Mouse (Mus musculus) limb, embryonic 10.5 days (tissue): ENCODE results near the gene Lpar3. TPM values are rescaled to one million over a fixed set of nuclear protein-coding genes. Genes with fewer than 3 reads are reported as not detected.

ENCODE experiments used
- DNase-seq: peaks from one replicate; pipeline ENCODE4 v3.0.0-alpha.2; 2017; ENCODE audit warnings: low spot score
- H3K27ac ChIP-seq: fragments of 300-500 bp; sonication (generic); 2 replicates; pipeline ENCODE4 v1.5.1; 2016; ENCODE audit warnings: mild to moderate bottlenecking
- H3K27me3 ChIP-seq: fragments of 300-500 bp; sonication (generic); 2 replicates; pipeline ENCODE4 v1.6.1; 2016; ENCODE audit warnings: low read depth, mild to moderate bottlenecking; ENCODE audit not compliant: poor library complexity, severe bottlenecking
- H3K36me3 ChIP-seq: fragments of 300-500 bp; sonication (generic); 2 replicates; pipeline ENCODE4 v1.6.1; 2016; ENCODE audit warnings: mild to moderate bottlenecking, moderate library complexity
- H3K4me1 ChIP-seq: fragments of 300-500 bp; sonication (generic); 2 replicates; pipeline ENCODE4 v1.6.1; 2016
- H3K4me3 ChIP-seq: fragments of 300-500 bp; sonication (generic); 2 replicates; pipeline ENCODE4 v1.5.1; 2016; ENCODE audit warnings: mild to moderate bottlenecking, moderate library complexity
- H3K9me3 ChIP-seq: fragments of 300-500 bp; sonication (generic); replicated peaks from 2 replicates; pipeline ENCODE4 v1.6.1; 2016; ENCODE audit warnings: mild to moderate bottlenecking
- WGBS: fragments of 180-500 bp; shearing (Covaris S2); methylation state at CpG from one replicate; pipeline ENCODE4 v1.1.7; 2016; 5-methylcytosine and 5-hydroxymethylcytosine counted together
- polyA plus RNA-seq: library from polyadenylated mRNA; unstranded; fragments of >200 nt; fragmentation: Nextera tagmentation; extraction: Ambion mirVana; gene quantifications from 2 replicates; pipeline ENCODE4 v1.2.1, GENCODE M21; 2016

Lpar3 gene
- polyA plus RNA-seq, 1 experiment from 2014 or later = 0.48 TPM

DNA sequence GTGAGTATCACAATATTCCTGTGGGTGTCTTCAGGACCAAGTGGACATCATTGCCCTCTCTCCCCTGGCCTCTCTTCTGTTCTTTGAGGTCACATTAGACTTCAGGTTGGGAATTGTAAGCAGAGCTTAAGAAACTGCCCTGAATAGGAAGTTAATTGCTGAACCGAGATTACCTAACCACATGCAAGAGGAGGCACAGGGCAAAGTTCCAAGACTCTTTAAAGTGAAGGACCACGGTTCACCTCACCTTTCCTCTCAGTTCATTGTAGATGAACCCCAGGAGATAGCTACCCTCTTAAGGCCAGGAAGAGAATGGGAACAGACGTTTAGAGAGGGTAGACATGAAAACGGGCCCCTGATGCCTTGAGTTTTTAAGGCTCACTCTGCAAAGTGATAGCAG lies 3.5 kb downstream of the Lpar3 start:
- H3K27me3 ChIP-seq = peaks cover 45% of the 10 kb centered on the region
- WGBS = 86% methylated on average over 4 of the region's 4 CpGs
- no peaks in the 10 kb centered on the region for H3K36me3 ChIP-seq
- peaks cover 11% of the 10 kb centered on the region for H3K4me1 ChIP-seq
- no peak for DNase-seq
- no peak overlapping the region for H3K4me3 ChIP-seq
- H3K9me3 ChIP-seq = no peaks in the 10 kb centered on the region
- no peak overlapping the region for H3K27ac ChIP-seq

GRCm38 (mm10) chr3:146225061-146225761 lies 4.4 kb downstream of the Lpar3 start:
- Histone ChIP-seq H3K4me1 (peaks cover 11% of the 10 kb centered on the region), H3K4me3 (no peak overlapping the region), H3K27ac (no peak overlapping the region), H3K36me3 (no peaks in the 10 kb centered on the region), H3K27me3 (peaks cover 36% of the 10 kb centered on the region), H3K9me3 (no peaks in the 10 kb centered on the region)
- WGBS = 82% methylated on average over 7 of the region's 7 CpGs
- no peak for DNase-seq

DNA sequence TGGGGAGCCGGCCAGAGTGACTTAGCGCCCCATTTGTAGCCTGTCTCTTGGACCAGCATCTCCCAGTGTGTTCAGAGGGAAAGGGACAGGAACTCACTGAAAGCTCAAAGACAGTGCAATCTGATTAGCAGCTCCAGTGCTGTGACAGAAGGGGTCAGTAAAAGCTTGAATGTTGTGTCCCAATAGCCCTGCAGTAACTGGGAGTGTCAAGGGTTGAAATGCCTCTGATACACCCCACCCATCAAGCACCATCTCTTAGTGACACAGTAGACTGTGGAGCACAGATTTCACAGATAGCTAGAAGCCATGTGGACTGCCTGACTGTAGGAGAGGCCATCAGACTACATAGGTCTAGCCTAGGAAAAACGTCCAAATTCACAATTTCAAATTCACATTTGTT lies 6.7 kb downstream of the Lpar3 start:
- no peak for DNase-seq
- Histone ChIP-seq H3K9me3 (no peaks in the 10 kb centered on the region), H3K4me1 (no peaks in the 10 kb centered on the region), H3K27ac (no peak overlapping the region), H3K36me3 (no peaks in the 10 kb centered on the region), H3K27me3 (peaks cover 14% of the 10 kb centered on the region), H3K4me3 (no peak overlapping the region)
- WGBS = 61% methylated on average over 3 of the region's 3 CpGs

DNA sequence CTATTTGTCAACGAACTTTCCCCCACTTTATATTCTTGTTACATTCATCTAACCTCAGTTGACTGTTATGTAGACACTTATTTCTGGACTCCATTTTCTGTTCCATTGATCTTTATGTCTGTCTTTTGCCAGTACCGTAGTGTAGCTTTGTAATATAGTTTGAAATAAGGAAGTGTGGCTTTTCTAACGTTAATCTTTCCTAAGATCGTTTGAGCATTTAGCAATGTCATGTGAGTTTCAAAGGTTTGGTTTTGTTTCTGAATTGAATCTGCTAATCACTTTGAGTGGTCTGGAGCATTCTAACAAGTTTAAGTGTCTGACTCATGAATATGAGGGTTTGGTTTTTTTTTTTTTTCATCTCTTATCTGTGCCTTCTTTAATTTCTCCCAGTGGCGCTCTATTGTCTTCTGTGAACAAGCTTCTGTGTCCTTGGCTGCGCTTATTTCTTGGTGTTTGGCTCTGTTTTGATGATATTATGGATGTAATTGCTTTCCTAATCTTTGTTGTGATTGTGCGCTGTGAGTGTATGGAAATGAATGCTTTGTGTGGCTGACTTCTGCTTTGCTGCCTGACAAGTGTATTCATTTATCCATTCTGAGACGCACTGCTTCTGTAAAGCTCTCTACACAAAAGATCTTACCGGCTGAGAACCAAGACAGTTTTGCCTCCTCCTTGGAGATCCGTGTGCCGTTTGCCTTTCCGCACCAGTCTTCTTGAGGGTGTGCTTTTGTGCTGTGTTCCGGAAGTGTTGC lies 8.0 kb downstream of the Lpar3 start:
- no peaks in the 10 kb centered on the region for H3K9me3 ChIP-seq
- 92% methylated on average over 13 of the region's 13 CpGs for WGBS
- H3K4me1 ChIP-seq = no peaks in the 10 kb centered on the region
- H3K4me3 ChIP-seq = no peak overlapping the region
- no peaks in the 10 kb centered on the region for H3K36me3 ChIP-seq
- H3K27ac ChIP-seq = no peak overlapping the region
- no peak for DNase-seq
- 0 out of 2 replicates have a peak, but pooled peaks cover under 1% of the 10 kb centered on the region for H3K27me3 ChIP-seq

- Histone ChIP-seq H3K36me3 (no peaks in the 10 kb centered on the region), H3K4me1 (peaks cover 9% of the 10 kb centered on the region; the same call in 1 of the 2 replicates), H3K27me3 (no peaks in the 10 kb centered on the region), H3K9me3 (no peaks in the 10 kb centered on the region), H3K27ac (no peak overlapping the region), H3K4me3 (no peak overlapping the region)
- no peak for DNase-seq
- 59% methylated on average over 7 of the region's 7 CpGs for WGBS
Observed at GRCm38 (mm10) chr3:146232708-146233107, 11.9 kb downstream of the Lpar3 start.

- no peak overlapping the region for H3K27ac ChIP-seq
- no peaks in the 10 kb centered on the region for H3K9me3 ChIP-seq
- 75% methylated on average over 4 of the region's 4 CpGs for WGBS
- DNase-seq = no peak
- H3K27me3 ChIP-seq = no peaks in the 10 kb centered on the region
- no peaks in the 10 kb centered on the region for H3K36me3 ChIP-seq
- no peak overlapping the region for H3K4me3 ChIP-seq
- H3K4me1 ChIP-seq = peaks cover 10% of the 10 kb centered on the region; the same call in 1 of the 2 replicates
Observed at GRCm38 (mm10) chr3:146233741-146234140, 13.0 kb downstream of the Lpar3 start.

DNA sequence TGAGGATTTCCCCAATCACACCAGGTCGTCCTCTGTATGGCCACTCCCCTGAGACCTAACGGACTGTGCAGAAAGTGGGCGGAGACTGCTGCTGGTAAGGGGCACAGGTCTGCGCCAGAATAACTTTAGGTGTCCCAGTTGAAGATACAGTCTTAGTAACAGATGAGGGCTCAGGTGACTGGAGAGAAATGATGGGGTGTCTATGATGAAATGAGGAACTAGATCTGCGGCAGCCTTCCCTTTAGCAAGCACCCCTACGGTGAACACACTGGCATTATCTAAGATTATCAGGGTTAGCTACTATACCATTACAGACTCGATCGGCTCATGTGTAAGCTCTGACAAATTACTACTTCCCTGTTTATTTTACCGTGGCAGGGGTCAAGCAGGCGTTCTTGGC lies 13.8 kb downstream of the Lpar3 start:
- no peak for DNase-seq
- no peak overlapping the region for H3K4me3 ChIP-seq
- H3K36me3 ChIP-seq = no peaks in the 10 kb centered on the region
- WGBS = 76% methylated on average over 10 of the region's 10 CpGs
- no peak overlapping the region for H3K27ac ChIP-seq
- H3K4me1 ChIP-seq = peaks cover 10% of the 10 kb centered on the region; the same call in 1 of the 2 replicates
- H3K27me3 ChIP-seq = no peaks in the 10 kb centered on the region
- H3K9me3 ChIP-seq = no peaks in the 10 kb centered on the region

- H3K27ac ChIP-seq = no peak overlapping the region
- DNase-seq = no peak
- H3K27me3 ChIP-seq = no peaks in the 10 kb centered on the region
- no peak overlapping the region for H3K4me3 ChIP-seq
- 39% methylated on average over 8 of the region's 8 CpGs for WGBS
- H3K36me3 ChIP-seq = no peaks in the 10 kb centered on the region
- H3K4me1 ChIP-seq = peaks cover 10% of the 10 kb centered on the region; the same call in 1 of the 2 replicates
- no peaks in the 10 kb centered on the region for H3K9me3 ChIP-seq
Observed at GRCm38 (mm10) chr3:146236280-146236679, 15.5 kb downstream of the Lpar3 start.

DNA sequence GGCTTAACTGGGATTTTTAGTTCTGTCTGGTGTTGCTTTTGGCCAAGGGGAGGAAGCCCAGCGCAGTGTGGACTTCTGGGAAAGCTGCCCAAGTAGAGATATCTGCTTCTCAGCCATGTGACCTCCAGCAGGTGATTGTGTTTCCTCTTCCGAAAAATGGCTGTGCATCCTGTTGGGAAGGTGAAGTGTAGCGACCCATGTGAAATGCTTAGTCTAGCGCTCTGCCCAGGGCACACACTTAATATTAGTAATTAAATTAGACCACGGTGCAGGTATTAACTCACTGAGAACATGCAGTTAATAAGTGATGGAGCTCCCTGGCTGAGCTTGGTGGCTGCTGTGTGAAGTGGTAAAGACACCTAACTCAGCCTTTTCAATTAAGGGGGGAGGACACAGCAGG lies 16.9 kb downstream of the Lpar3 start:
- 92% methylated on average over 5 of the region's 5 CpGs for WGBS

GRCm38 (mm10) chr3:146244630-146245029 lies 23.9 kb downstream of the Lpar3 start:
- Histone ChIP-seq H3K36me3 (no peaks in the 10 kb centered on the region), H3K9me3 (no peaks in the 10 kb centered on the region), H3K4me3 (no peak overlapping the region), H3K27me3 (no peaks in the 10 kb centered on the region), H3K4me1 (no peaks in the 10 kb centered on the region), H3K27ac (no peak overlapping the region)
- no peak for DNase-seq
- 87% methylated on average over 1 of the region's 1 CpGs for WGBS

More for the DNA sequence above, 16.9 kb downstream of the Lpar3 start:
- no peak for DNase-seq
- H3K9me3 ChIP-seq = no peaks in the 10 kb centered on the region
- no peak overlapping the region for H3K4me3 ChIP-seq
- no peaks in the 10 kb centered on the region for H3K36me3 ChIP-seq
- peaks cover 10% of the 10 kb centered on the region; the same call in 1 of the 2 replicates for H3K4me1 ChIP-seq
- H3K27me3 ChIP-seq = no peaks in the 10 kb centered on the region
- H3K27ac ChIP-seq = no peak overlapping the region

DNA sequence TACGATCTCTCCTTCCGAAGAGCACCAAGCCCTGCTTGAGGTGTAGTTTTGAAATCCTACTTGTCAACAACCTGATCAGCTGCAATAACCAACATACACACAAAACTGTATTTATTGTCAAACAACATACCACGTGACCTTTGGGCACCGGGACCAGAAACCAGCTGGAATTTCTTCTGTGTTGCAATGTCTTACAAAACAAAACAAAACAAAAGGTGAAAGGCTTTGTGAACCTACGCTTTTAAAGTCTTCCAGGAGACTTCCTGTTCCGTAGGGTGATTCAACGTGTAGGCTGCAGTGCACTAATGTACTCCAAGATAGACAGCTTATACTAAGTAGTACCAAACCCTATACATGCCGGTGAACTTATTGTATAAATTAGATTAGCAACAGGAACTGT lies 25.8 kb downstream of the Lpar3 start:
- Histone ChIP-seq H3K27me3 (no peaks in the 10 kb centered on the region), H3K4me1 (peaks cover 8% of the 10 kb centered on the region), H3K4me3 (no peak overlapping the region), H3K9me3 (no peaks in the 10 kb centered on the region), H3K27ac (no peak overlapping the region), H3K36me3 (no peaks in the 10 kb centered on the region)
- DNase-seq = no peak
- 83% methylated on average over 8 of the region's 8 CpGs for WGBS

GRCm38 (mm10) chr3:146246992-146247391 lies 26.2 kb downstream of the Lpar3 start:
- Histone ChIP-seq H3K27ac (no peak overlapping the region), H3K4me1 (peaks cover 8% of the 10 kb centered on the region), H3K36me3 (no peaks in the 10 kb centered on the region), H3K27me3 (no peaks in the 10 kb centered on the region), H3K9me3 (no peaks in the 10 kb centered on the region), H3K4me3 (no peak overlapping the region)
- WGBS = 93% methylated on average over 2 of the region's 2 CpGs
- DNase-seq = no peak

GRCm38 (mm10) chr3:146249895-146250294 lies 29.1 kb downstream of the Lpar3 start:
- Histone ChIP-seq H3K27me3 (no peaks in the 10 kb centered on the region), H3K36me3 (no peaks in the 10 kb centered on the region), H3K9me3 (no peaks in the 10 kb centered on the region), H3K27ac (no peak overlapping the region), H3K4me3 (no peak overlapping the region), H3K4me1 (peaks cover 13% of the 10 kb centered on the region)
- WGBS = 86% methylated on average over 8 of the region's 8 CpGs
- no peak for DNase-seq
